Mouse (Mus musculus): ENCODE data around the gene Ank3. TPM values are rescaled to one million over a fixed set of nuclear protein-coding genes. Genes with fewer than 3 reads are reported as not detected.

Gene Ank3
- total and polyA plus RNA-seq, 3 experiments: 3.2 to 6.7 TPM; not detected in 1

- no peaks in the 10 kb centered on the region for H3K4me1 ChIP-seq (ENCODE audit: control insufficient read depth in 1 of 2, insufficient read depth in 2 of 2, low read length in 2 of 2)
- H3K27ac ChIP-seq (ENCODE audit: control insufficient read depth, low read depth, low read length): no peak overlapping the region
- no peaks in the 10 kb centered on the region for H3K27me3 ChIP-seq (ENCODE audit: control insufficient read depth in 1 of 2, insufficient read depth in 2 of 2, low read length in 2 of 2)
- TF ChIP-seq SIN3A (IDR thresholded peaks at IDR 0.05; ENCODE audit: low read length): no peak
- no peak for TF ChIP-seq KAT2A (conservative IDR thresholded peaks at IDR 0.05; ENCODE audit: low read depth, low read length)
- TF ChIP-seq CHD2 (IDR thresholded peaks at IDR 0.05; ENCODE audit: low read length): no peak
- no peak for TF ChIP-seq TCF12 (IDR thresholded peaks at IDR 0.05; ENCODE audit: low read depth, low read length)
- no peak for TF ChIP-seq ZMIZ1 (IDR thresholded peaks at IDR 0.05; ENCODE audit: low read depth, low read length)
- TF ChIP-seq MXI1 (IDR thresholded peaks at IDR 0.05; ENCODE audit: low read depth, low read length): no peak
- no peak for TF ChIP-seq TBP (IDR thresholded peaks at IDR 0.05; ENCODE audit: low read depth, low read length)
- TF ChIP-seq CTCF (IDR thresholded peaks at IDR 0.05 in 2 of 3, conservative IDR thresholded peaks at IDR 0.05 in 1 of 3; ENCODE audit: control insufficient read depth in 1 of 3, insufficient read depth in 1 of 3, low read depth in 2 of 3, low read length in 3 of 3, poor library complexity in 1 of 3, severe bottlenecking in 1 of 3): no peak
- no peak for TF ChIP-seq ZC3H11A (IDR thresholded peaks at IDR 0.05; ENCODE audit: low read depth, low read length)
- no peak overlapping the region for H3K4me3 ChIP-seq (ENCODE audit: control insufficient read depth in 1 of 2, insufficient read depth in 1 of 2, low read depth in 2 of 2, low read length in 2 of 2)
- no peak for DNase-seq (ENCODE audit: low read depth, low spot score)
- no peaks in the 10 kb centered on the region for H3K9me3 ChIP-seq (replicated peaks; ENCODE audit: insufficient read depth, low read length)
- no peaks in the 10 kb centered on the region for H3K36me3 ChIP-seq (ENCODE audit: control insufficient read depth in 1 of 2, insufficient read depth in 2 of 2, low read length in 2 of 2)
- no peaks in the 10 kb centered on the region for H3K79me2 ChIP-seq (ENCODE audit: control insufficient read depth, insufficient read depth, low read length, poor library complexity)
- H3K9ac ChIP-seq (ENCODE audit: control insufficient read depth, low read depth, low read length, poor library complexity, severe bottlenecking): no peak overlapping the region
These were observed 68.6 kb downstream of the Ank3 start for GRCm38 (mm10) chr10:69467182-69467581.

- H3K9me3 ChIP-seq (replicated peaks; ENCODE audit: insufficient read depth, low read length): no peaks in the 10 kb centered on the region
- TF ChIP-seq KAT2A (conservative IDR thresholded peaks at IDR 0.05; ENCODE audit: low read depth, low read length): no peak
- no peak for TF ChIP-seq RCOR1 (IDR thresholded peaks at IDR 0.05; ENCODE audit: low read depth, low read length)
- TF ChIP-seq USF1 (IDR thresholded peaks at IDR 0.05; ENCODE audit: low read depth, low read length): no peak
These were observed 73.3 kb downstream of the Ank3 start for GRCm38 (mm10) chr10:69471841-69472240.

GRCm38 (mm10) chr10:69476871-69477270 is 78.3 kb downstream of the Ank3 start:
- H3K9ac ChIP-seq (ENCODE audit: control insufficient read depth, low read depth, low read length, poor library complexity, severe bottlenecking): no peak overlapping the region
- TF ChIP-seq ZKSCAN1 (IDR thresholded peaks at IDR 0.05; ENCODE audit: low read depth, low read length) (no peak), JUND (IDR thresholded peaks at IDR 0.05; ENCODE audit: low read depth, low read length) (no peak), ZMIZ1 (IDR thresholded peaks at IDR 0.05; ENCODE audit: low read depth, low read length) (no peak), HCFC1 (IDR thresholded peaks at IDR 0.05; ENCODE audit: low read depth, low read length) (no peak), MAX (IDR thresholded peaks at IDR 0.05; ENCODE audit: low read length) (no peak), RCOR1 (IDR thresholded peaks at IDR 0.05; ENCODE audit: low read depth, low read length) (no peak), MAZ (IDR thresholded peaks at IDR 0.05; ENCODE audit: low read depth, low read length) (no peak), POLR2A (IDR thresholded peaks at IDR 0.05; ENCODE audit: control insufficient read depth in 1 of 2, insufficient read depth in 1 of 2, low read depth in 1 of 2, low read length in 2 of 2, poor library complexity in 1 of 2) (no peak), NELFE (IDR thresholded peaks at IDR 0.05; ENCODE audit: low read depth, low read length) (no peak)

More at GRCm38 (mm10) chr10:69471841-69472240, 73.3 kb downstream of the Ank3 start:
- Histone ChIP-seq H3K27ac (ENCODE audit: control insufficient read depth, low read depth, low read length) (no peak overlapping the region), H3K79me2 (ENCODE audit: control insufficient read depth, insufficient read depth, low read length, poor library complexity) (no peaks in the 10 kb centered on the region), H3K4me1 (ENCODE audit: control insufficient read depth in 1 of 2, insufficient read depth in 2 of 2, low read length in 2 of 2) (no peaks in the 10 kb centered on the region), H3K4me3 (ENCODE audit: control insufficient read depth in 1 of 2, insufficient read depth in 1 of 2, low read depth in 2 of 2, low read length in 2 of 2) (no peak overlapping the region), H3K36me3 (ENCODE audit: control insufficient read depth in 1 of 2, insufficient read depth in 2 of 2, low read length in 2 of 2) (no peaks in the 10 kb centered on the region), H3K27me3 (ENCODE audit: control insufficient read depth in 1 of 2, insufficient read depth in 2 of 2, low read length in 2 of 2) (no peaks in the 10 kb centered on the region), H3K9ac (ENCODE audit: control insufficient read depth, low read depth, low read length, poor library complexity, severe bottlenecking) (no peak overlapping the region)
- no peak for DNase-seq (ENCODE audit: low read depth, low spot score)

More at GRCm38 (mm10) chr10:69476871-69477270, 78.3 kb downstream of the Ank3 start:
- DNase-seq (ENCODE audit: low read depth, low spot score): no peak
- no peaks in the 10 kb centered on the region for H3K9me3 ChIP-seq (replicated peaks; ENCODE audit: insufficient read depth, low read length)
- H3K4me3 ChIP-seq (ENCODE audit: control insufficient read depth in 1 of 2, insufficient read depth in 1 of 2, low read depth in 2 of 2, low read length in 2 of 2): no peak overlapping the region
- no peak overlapping the region for H3K27ac ChIP-seq (ENCODE audit: control insufficient read depth, low read depth, low read length)
- H3K79me2 ChIP-seq (ENCODE audit: control insufficient read depth, insufficient read depth, low read length, poor library complexity): no peaks in the 10 kb centered on the region
- H3K36me3 ChIP-seq (ENCODE audit: control insufficient read depth in 1 of 2, insufficient read depth in 2 of 2, low read length in 2 of 2): no peaks in the 10 kb centered on the region
- H3K27me3 ChIP-seq (ENCODE audit: control insufficient read depth in 1 of 2, insufficient read depth in 2 of 2, low read length in 2 of 2): no peaks in the 10 kb centered on the region
- H3K4me1 ChIP-seq (ENCODE audit: control insufficient read depth in 1 of 2, insufficient read depth in 2 of 2, low read length in 2 of 2): no peaks in the 10 kb centered on the region

All from MEL (cell line).